27 mouse cellular contexts compared by ENCODE assay signal in the genomic region with DNA sequence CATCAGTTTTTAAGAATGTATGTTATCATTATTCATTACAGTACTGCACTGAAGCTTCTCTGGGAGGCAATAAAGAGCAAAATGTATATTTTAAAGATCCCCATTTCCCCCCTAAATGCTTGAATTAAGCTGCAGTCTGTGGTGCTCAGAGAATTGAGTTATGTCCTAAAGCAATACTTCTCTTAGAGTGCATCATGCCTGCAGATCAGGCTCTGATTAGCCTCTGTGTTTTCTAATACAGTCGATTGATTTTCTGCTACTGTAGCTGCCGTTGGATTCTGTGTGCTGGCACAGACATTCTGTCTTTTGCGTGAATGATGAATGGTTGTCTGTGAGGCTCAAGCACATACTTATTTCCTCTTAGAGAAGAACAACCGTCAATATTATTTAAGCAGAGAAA.
DNase-seq lines count a peak whose midpoint lies in the region; ATAC-seq and TF ChIP-seq lines count a peak whose summit lies in the region.
"Had no signal": no experiment of that assay in that cellular context is flagged by ENCODE, and none has a peak within 500 bp of the region (broad histone marks: within the 10 kb centered on the region; RNA-seq: fewer than 3 reads in every experiment).

No protein-coding gene starts in this region.

- in situ Hi-C loops in CH12.LX (cut with MboI; ENCODE audit: low pct_ligation_motif_present, low pct_unique_long_range_greater_than_20kb, low sequenced_read_pairs): no loop called here

- TF ChIP-seq CTCF in CH12.LX (conservative IDR thresholded peaks at IDR 0.05 in 1 of 2, IDR thresholded peaks at IDR 0.05 in 1 of 2; ENCODE audit: low read depth in 2 of 2, low read length in 2 of 2): no peak
- TF ChIP-seq CTCF in brain, embryonic 14.5 days (IDR thresholded peaks at IDR 0.05; ENCODE audit: borderline replicate concordance, extremely low read depth, insufficient read depth, insufficient read length): no peak

- intact Hi-C loops in heart, postnatal 25 days (cut with DNase I): no loop called here

- no peaks in the 10 kb centered on the region for H3K79me2 ChIP-seq in CH12.LX (replicated peaks; ENCODE audit: control insufficient read depth, extremely low read depth, insufficient read depth, poor library complexity, severe bottlenecking)

- no peak for TF ChIP-seq POLR2A in CH12.LX (IDR thresholded peaks at IDR 0.05; ENCODE audit: low read depth, low read length)
- no peak for TF ChIP-seq POLR2A in brain, embryonic 14.5 days (IDR thresholded peaks at IDR 0.05; ENCODE audit: borderline replicate concordance, extremely low read depth, insufficient read depth, insufficient read length, poor library complexity, severe bottlenecking)

- H3K9ac ChIP-seq in CH12.LX (ENCODE audit: insufficient read depth, low read depth): no peak overlapping the region
- H3K9ac ChIP-seq in hindbrain, embryonic 16.5 days (ENCODE audit: low read depth, low read length): no peak overlapping the region
- H3K9ac ChIP-seq: embryonic facial prominence, embryonic 12.5 days; heart, embryonic 13.5 days; limb, embryonic 12.5 days; liver, embryonic 15.5 days; lung, embryonic 14.5 days had no signal

- no peak for DNase-seq in CH12.LX (ENCODE audit: extremely low read depth)
- DNase-seq in brain, embryonic 14.5 days (ENCODE audit: low read depth): peak; percentile 25
- peak; percentile 10 for DNase-seq in retina, embryonic 14.5 days (ENCODE audit: low spot score)
- no peak for DNase-seq in heart, postnatal 25 days (ENCODE audit: low spot score)
- no peak for DNase-seq in kidney, postnatal 4 days
- DNase-seq: adrenal gland, adult 2 months; B cell, adult 2 months; cerebellum, adult 11 months; cerebellum, adult 9-10 months; embryo, embryonic 11 days; heart, adult 2 months; heart, postnatal 10 days; kidney, adult 8-10 months; kidney, postnatal 14 days; lung, embryonic 14.5 days; lung, postnatal 14 days; right cerebral cortex, postnatal 14 days; thymus, postnatal 4 days had no signal

- H3K4me3 ChIP-seq in CH12.LX (replicated peaks in 1 of 3; ENCODE audit: low read depth in 2 of 3, low read length in 2 of 3, poor library complexity in 1 of 3): no peak overlapping the region
- H3K4me3 ChIP-seq in hindbrain, embryonic 16.5 days (ENCODE audit: low read length): no peak overlapping the region
- H3K4me3 ChIP-seq: embryonic facial prominence, embryonic 12.5 days; forebrain, embryonic 10.5 days; heart, adult 2 months; heart, embryonic 13.5 days; limb, embryonic 12.5 days; liver, embryonic 15.5 days had no signal

- H3K9me3 ChIP-seq in CH12.LX (replicated peaks; ENCODE audit: low read length): no peaks in the 10 kb centered on the region
- H3K9me3 ChIP-seq in hindbrain, embryonic 16.5 days (ENCODE audit: control insufficient read depth, low read length): no peaks in the 10 kb centered on the region
- H3K9me3 ChIP-seq: embryonic facial prominence, embryonic 12.5 days; forebrain, embryonic 10.5 days; heart, embryonic 13.5 days; limb, embryonic 12.5 days; liver, embryonic 15.5 days had no signal

- peak; percentile 64; the same call in 1 of the 2 replicates for ATAC-seq in hindbrain, embryonic 16.5 days
- ATAC-seq: activated CD4-positive, CD25-positive, alpha-beta regulatory T cell, adult 4 months; forebrain, embryonic 16.5 days; intestine, embryonic 16.5 days had no signal

- H3K4me2 ChIP-seq in CH12.LX (ENCODE audit: insufficient read depth, low read depth, poor library complexity, severe bottlenecking): peak overlapping the region; percentile 29; the same call in 1 of the 2 replicates
- H3K4me2 ChIP-seq in hindbrain, embryonic 16.5 days (ENCODE audit: low read length): no peak overlapping the region
- H3K4me2 ChIP-seq: embryonic facial prominence, embryonic 12.5 days; heart, embryonic 13.5 days; limb, embryonic 12.5 days; liver, embryonic 15.5 days; lung, embryonic 14.5 days had no signal

- no peaks in the 10 kb centered on the region for H3K36me3 ChIP-seq in CH12.LX (replicated peaks in 1 of 2; ENCODE audit: control insufficient read depth in 1 of 2, insufficient read depth in 1 of 2, low read length in 1 of 2)
- no peaks in the 10 kb centered on the region for H3K36me3 ChIP-seq in hindbrain, embryonic 16.5 days (ENCODE audit: control insufficient read depth, insufficient read depth, low read length)
- H3K36me3 ChIP-seq: embryonic facial prominence, embryonic 12.5 days; forebrain, embryonic 10.5 days; heart, embryonic 13.5 days; limb, embryonic 12.5 days; liver, embryonic 15.5 days had no signal

- H3K27ac ChIP-seq in CH12.LX (ENCODE audit: insufficient read depth, low read depth): no peak overlapping the region
- no peak overlapping the region for H3K27ac ChIP-seq in hindbrain, embryonic 16.5 days (ENCODE audit: low read depth, low read length)
- H3K27ac ChIP-seq: embryonic facial prominence, embryonic 12.5 days; forebrain, embryonic 10.5 days; heart, adult 2 months; heart, embryonic 13.5 days; limb, embryonic 12.5 days; liver, embryonic 15.5 days had no signal

- no peak for TF ChIP-seq RAD21 in CH12.LX (IDR thresholded peaks at IDR 0.05; ENCODE audit: low read depth, low read length)

- H3K27me3 ChIP-seq in CH12.LX (replicated peaks): no peaks in the 10 kb centered on the region
- no peaks in the 10 kb centered on the region for H3K27me3 ChIP-seq in hindbrain, embryonic 16.5 days (replicated peaks; ENCODE audit: control insufficient read depth, insufficient read depth, low read length)
- H3K27me3 ChIP-seq: embryonic facial prominence, embryonic 12.5 days; heart, embryonic 13.5 days; limb, embryonic 12.5 days; liver, embryonic 15.5 days had no signal

- 42% methylated on average over 4 of the region's 4 CpGs for WGBS in hindbrain, embryonic 16.5 days

- H3K4me1 ChIP-seq in CH12.LX (ENCODE audit: control insufficient read depth in 1 of 2, insufficient read depth in 2 of 2): peaks cover 2 to 7% of the 10 kb centered on the region in 2 experiments; a peak in 3 of 4 replicates
- H3K4me1 ChIP-seq in hindbrain, embryonic 16.5 days (ENCODE audit: control insufficient read depth, insufficient read depth, low read depth, low read length): peaks cover 4% of the 10 kb centered on the region; the same call in 1 of the 2 replicates
- H3K4me1 ChIP-seq: embryonic facial prominence, embryonic 12.5 days; forebrain, embryonic 10.5 days; heart, embryonic 13.5 days; limb, embryonic 12.5 days; liver, embryonic 15.5 days had no signal

- TF ChIP-seq EP300 in CH12.LX (IDR thresholded peaks at IDR 0.05; ENCODE audit: low read length): no peak

- dilution Hi-C loops in CH12.LX (cut with MboI; ENCODE audit: extremely low pct_ligation_motif_present, extremely low pct_unique_long_range_greater_than_20kb, low sequenced_read_pairs): no loop called here

TF ChIP-seq in CH12.LX, 34 proteins besides CTCF, POLR2A, EP300 and RAD21:
- TF ChIP-seq MYC (IDR thresholded peaks at IDR 0.05; ENCODE audit: low read depth, low read length): no peak
- TF ChIP-seq MXI1 (IDR thresholded peaks at IDR 0.05; ENCODE audit: low read depth, low read length): no peak
- no peak for TF ChIP-seq GABPA (IDR thresholded peaks at IDR 0.05; ENCODE audit: insufficient replicate concordance, low read depth, low read length)
- TF ChIP-seq HCFC1 (IDR thresholded peaks at IDR 0.05; ENCODE audit: low read depth, low read length): no peak
- TF ChIP-seq ZMIZ1 (IDR thresholded peaks at IDR 0.05; ENCODE audit: low read depth, low read length): no peak
- TF ChIP-seq ZNF384 (IDR thresholded peaks at IDR 0.05; ENCODE audit: low read depth, low read length): no peak
- no peak for TF ChIP-seq TBP (conservative IDR thresholded peaks at IDR 0.05; ENCODE audit: low read depth, low read length)
- TF ChIP-seq JUN (IDR thresholded peaks at IDR 0.05; ENCODE audit: insufficient read depth, low read depth, low read length): no peak
- TF ChIP-seq NRF1 (IDR thresholded peaks at IDR 0.05; ENCODE audit: low read depth, low read length): no peak
- TF ChIP-seq ETS1 (conservative IDR thresholded peaks at IDR 0.05; ENCODE audit: low read depth, low read length): no peak
- no peak for TF ChIP-seq RCOR1 (conservative IDR thresholded peaks at IDR 0.05; ENCODE audit: low read depth, low read length)
- TF ChIP-seq PAX5 (IDR thresholded peaks at IDR 0.05; ENCODE audit: low read length): no peak
- no peak for TF ChIP-seq E2F4 (IDR thresholded peaks at IDR 0.05; ENCODE audit: insufficient replicate concordance, low read depth, low read length)
- no peak for TF ChIP-seq KAT2A (IDR thresholded peaks at IDR 0.05; ENCODE audit: insufficient replicate concordance, low read length)
- TF ChIP-seq TCF12 (IDR thresholded peaks at IDR 0.05; ENCODE audit: low read depth, low read length): no peak
- no peak for TF ChIP-seq UBTF (IDR thresholded peaks at IDR 0.05; ENCODE audit: low read depth, low read length)
- TF ChIP-seq CHD2 (IDR thresholded peaks at IDR 0.05; ENCODE audit: low read length): no peak
- no peak for TF ChIP-seq MAFK (IDR thresholded peaks at IDR 0.05; ENCODE audit: insufficient replicate concordance, low read length)
- TF ChIP-seq MAZ (IDR thresholded peaks at IDR 0.05; ENCODE audit: low read depth, low read length): no peak

Comparison
In these comparisons a context has a peak if more than half of its experiments do, and no peak if none do; other contexts are left out.
1. DNase-seq: peak in brain, embryonic 14.5 days (single experiment) and retina, embryonic 14.5 days (single experiment); none in CH12.LX (single experiment), heart, postnatal 25 days (single experiment) and kidney, postnatal 4 days (0 of 2).